Mouse (Mus musculus) testis, postnatal 14 days (tissue): ENCODE measurements around the gene Mpz.
A peak's percentile ranks its signal among the peaks of the same experiment; 100 is the strongest.
"Not testable (repeated sequence)": the region's sequence is repeated elsewhere in the genome, so short reads cannot be mapped to it uniquely, and the experiment has no call there.

Source experiments
- DNase-seq: peaks from one replicate; pipeline ENCODE4 v3.0.0; 2021; ENCODE audit warnings: low spot score

Mpz gene

GRCm38 (mm10) chr1:171129251-171129650 is 21.3 kb upstream of the Mpz start:
- peak; percentile 73 for DNase-seq

DNA sequence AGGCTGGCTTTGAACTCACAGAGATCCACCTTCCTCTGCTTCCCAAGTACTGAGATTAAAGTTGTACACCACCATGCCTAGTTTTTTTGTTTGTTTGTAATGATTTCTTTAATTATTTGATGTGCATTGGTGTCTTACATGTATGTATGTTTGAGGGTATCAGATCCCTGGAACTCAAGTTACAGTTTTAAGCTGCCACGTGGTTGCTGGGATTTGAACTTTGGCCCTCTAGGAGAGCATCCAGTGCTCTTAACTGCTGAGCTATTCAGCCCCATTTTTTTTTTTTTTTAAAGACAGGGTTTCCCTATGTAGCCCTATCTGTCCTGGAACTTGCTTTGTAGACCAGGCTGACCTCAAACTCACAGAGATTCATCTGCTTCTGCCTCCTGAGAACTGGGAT is 19.5 kb upstream of the Mpz start:
- DNase-seq, result no peak

GRCm38 (mm10) chr1:171135600-171135999 is 14.9 kb upstream of the Mpz start:
- no peak for DNase-seq

DNA sequence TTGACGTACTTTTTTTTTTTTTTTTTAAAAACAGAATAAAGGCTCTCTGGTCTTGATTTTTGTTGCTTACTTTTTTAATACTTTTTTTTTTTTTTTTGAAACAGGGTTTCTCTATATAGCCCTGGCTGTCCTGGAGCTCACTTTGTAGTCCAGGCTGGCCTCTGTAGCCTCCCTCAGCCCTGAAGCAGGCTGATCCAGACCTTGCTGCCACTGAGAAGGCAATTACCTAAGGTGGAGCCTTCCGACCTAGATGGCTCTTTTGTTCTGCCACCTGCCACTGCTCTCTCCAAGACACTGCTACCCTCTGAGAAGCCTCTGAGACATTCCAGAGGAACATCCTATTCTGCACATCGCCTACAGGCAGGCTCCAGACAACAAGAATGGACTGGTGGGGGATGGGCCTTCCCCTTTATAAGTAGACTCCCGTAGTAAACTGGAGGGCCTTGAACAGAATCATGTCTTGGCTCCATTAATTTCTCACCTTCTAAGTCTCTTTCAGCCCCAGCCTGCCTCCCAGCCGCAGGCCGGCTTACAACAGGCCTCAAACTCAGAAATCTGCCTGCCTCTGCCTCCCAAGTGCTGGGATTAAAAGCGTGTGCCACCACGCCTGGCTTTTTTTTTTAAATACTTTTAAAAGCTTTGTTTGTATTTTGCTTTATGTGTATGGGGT is 12.9 kb upstream of the Mpz start:
- DNase-seq, result not testable (repeated sequence)

- DNase-seq, result not testable (repeated sequence)
Observed at GRCm38 (mm10) chr1:171142981-171143380, 7.5 kb upstream of the Mpz start.

DNA sequence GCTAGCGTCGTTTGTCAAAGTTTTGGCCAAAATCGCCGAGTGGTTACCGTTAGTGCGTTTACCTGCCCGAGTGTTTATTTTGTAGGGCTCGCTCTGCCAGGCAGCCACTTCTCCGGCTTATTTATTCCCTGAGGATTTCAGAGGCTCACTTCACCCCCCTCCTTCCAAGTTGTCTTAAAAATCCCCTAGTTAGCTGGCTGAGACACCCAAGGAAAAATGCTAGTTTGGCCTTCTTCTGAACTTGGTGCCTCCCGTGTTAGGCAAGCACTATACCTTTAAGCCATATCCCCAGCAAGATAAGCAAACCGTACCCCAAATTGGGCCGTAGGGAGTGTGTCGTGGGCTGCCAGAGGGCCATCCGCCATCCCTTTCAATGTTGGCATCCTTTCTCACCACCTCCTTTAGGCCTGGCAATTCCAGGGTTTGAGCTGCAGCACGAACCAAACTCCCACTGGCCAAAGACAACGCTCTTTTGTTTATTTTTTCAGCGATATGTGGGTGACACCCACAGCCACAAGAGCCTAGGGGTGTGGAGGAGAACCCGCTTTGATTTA is 404 bp downstream of the Mpz start:
- no peak for DNase-seq

DNA sequence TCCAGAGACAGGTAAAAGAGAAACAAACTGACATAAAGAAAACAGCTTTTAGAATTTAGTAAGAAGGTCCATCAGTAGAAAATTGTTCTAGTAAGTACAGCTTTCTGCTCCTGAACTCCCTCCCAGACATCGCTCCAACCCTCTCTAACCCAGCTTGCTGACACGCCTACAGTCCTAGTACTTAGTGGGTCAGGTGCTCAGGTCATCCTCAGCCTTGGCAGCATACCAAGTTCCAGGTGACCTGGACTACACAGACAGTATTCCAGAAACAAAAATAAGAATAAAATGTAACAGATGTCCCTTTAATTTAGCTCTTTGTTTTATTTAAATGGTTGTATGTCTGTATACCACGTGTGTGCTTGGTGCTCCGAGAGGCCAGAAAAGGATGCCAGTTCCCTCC is 1.5 kb downstream of the Mpz start:
- no peak for DNase-seq

GRCm38 (mm10) chr1:171156644-171157043 is 6.1 kb downstream of the Mpz start:
- no peak for DNase-seq

DNA sequence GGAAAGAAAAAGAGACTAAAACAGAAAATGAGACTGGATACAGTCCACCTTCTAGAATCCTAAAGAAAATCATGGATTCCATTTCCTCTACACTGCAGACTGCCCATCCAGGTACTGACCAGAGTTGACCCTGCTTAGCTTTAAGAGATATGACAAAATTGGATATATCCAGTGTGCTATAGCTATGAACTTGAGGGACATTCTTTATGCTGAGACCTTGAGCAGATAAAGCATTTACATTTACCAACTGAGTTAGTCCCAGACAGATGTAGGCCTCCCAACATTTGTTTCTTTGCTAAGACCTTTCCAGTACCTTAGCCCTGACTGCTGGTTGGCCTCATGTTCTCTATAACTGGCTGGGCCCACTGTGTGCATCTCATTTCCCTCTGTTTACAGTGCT is 7.5 kb downstream of the Mpz start:
- no peak for DNase-seq

- no peak for DNase-seq
Observed at GRCm38 (mm10) chr1:171159485-171159975, 9.0 kb downstream of the Mpz start.

DNA sequence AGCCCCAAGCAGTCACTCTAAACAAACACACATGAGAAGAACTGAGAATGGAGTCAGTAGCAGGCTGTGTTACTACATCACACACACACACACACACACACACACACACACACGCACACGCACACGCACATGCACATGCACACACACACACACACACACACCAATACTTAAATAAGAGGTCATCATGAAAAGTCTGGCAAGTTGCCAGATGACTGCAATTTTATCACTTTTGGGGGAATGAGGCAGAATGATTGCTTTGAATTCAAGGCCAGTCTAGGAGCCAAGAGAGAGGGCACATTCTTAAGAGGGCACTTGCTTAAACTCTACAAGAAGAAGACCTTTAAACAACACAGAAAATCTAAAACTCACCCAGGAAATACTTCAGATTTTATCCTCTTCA is 12.0 kb downstream of the Mpz start:
- DNase-seq, result no peak

DNA sequence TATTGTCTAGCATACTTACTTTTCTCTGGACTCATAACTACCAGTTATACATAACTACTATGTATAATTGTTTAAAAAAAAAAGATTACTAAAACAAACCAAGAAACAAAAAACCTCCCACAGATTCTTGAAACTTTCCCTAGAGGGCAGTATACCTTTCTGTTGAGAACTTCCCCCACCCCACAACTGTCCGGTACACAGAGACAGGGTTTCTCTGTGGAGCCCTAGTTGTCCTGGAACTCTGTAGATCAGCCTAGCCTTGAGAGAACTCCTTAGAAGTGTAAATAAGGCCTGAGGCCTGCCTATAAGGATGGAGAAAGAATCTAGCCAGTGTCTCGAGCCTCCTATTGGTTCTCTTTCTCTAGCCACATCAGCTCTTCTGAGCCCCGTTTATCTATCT is 13.7 kb downstream of the Mpz start:
- no peak for DNase-seq

DNA sequence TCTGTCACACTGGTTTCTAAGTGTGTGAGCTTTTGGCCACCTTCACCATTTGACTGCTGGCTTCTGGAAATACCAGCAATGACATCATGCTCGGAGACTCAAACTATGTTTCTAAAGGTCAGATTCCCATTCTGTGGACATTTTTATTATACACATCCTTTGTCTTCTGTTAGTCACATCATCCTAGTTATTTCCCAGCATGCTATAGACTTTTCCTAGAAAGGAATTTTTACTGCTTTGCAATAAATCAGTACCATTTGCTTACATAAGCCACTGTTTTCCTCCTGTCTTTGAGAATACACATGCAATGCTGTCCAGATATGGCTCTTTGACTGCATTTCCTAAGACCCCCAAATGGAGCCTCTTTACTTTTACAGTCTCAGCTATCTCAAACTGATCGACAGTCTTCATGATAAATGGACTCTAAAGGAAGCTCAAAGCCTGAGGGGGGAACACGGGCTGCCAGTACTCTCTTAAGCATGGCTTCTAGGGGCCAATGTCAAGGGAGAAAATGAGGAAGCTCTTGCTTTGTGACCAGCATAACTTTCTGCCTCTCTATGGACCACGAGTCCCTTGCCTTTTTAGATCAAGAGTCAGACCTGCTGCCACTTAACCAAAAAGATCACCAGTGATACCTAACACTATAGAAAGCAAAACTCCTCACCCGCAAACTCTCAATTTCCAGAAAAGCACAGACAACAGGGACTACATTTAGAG is 15.3 kb downstream of the Mpz start:
- no peak for DNase-seq

DNA sequence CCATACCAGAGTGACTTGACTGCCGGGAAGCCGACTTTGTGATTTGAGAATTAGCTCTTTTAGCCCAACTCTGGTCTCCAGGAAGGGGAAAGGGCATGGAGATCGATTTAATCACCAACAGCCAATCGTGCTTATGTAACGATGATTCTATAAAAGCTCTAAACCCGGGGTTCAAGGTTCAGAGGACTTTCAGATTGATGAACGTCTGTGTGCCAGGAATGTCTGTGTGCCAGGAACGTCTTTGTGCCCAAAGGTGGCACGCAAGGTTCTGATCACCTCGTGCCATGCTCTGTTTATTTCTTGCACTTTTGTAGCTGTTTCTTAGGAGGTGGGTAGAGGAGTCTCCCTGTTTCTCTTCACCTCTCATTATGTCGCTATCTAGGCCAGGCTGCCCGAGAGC is 18.4 kb downstream of the Mpz start:
- no peak for DNase-seq

- DNase-seq, result no peak
Observed at GRCm38 (mm10) chr1:171169913-171170312, 19.4 kb downstream of the Mpz start.

DNA sequence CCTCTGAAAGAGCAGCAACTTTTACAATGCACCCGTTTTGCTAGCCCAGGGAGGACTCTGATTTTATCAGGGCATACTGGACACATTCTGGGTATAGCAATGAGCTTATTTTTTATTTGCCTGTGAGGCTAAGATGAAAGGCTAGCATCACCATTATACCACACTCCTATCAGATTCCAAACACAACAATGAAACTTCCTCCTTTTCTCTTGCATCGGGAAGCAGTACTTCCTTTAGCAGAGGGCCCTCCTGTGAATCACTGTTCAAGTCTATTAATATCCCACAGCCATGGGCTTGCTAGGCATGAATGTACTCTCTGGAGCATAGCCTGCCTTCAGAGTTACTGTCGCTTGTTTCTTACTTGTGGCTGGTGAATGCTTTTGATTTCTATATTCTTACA is 20.6 kb downstream of the Mpz start:
- no peak for DNase-seq

DNA sequence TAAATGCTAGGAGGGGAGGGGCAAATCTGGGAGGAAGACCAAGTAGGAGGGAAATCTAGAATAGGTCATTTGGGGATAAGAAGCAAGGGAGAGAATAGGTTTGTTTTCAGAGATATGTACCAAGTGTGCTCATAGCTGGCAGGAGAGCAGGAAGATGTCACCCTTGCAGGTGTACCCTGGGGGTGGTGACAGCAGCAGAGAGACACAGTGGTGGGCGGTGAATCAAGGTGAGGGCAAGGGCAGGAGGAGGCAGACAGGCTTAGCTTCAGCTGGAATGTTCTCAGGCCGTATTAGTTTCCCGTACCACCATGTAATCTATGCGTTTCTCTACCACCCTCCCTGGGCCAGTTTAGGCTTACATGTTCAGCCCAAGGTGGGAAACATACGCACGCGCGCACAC is 22.3 kb downstream of the Mpz start:
- no peak for DNase-seq

- DNase-seq, result no peak
Observed at GRCm38 (mm10) chr1:171179487-171180171, 29.1 kb downstream of the Mpz start.

GRCm38 (mm10) chr1:171183025-171183424 is 32.5 kb downstream of the Mpz start:
- DNase-seq, result no peak

GRCm38 (mm10) chr1:171183620-171184019 is 33.1 kb downstream of the Mpz start:
- DNase-seq, result no peak

DNA sequence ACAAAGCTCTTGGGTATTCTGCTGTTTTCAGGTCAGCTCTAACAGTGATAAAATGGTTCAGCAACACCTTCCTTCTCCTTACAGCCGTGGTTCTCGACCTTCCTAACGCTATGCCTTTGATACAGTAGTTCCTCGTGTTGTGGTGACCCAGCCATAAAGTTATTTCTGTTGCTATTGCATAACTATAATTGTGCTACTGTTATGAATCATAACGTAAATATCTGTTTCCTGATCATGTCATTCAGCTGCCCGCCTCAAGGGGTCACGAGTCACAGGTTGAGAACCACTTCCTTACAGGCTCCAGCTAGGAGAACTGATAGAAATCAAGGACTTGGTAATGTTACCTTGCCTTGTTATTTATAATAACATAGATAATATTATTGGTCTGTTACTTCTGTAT is 33.8 kb downstream of the Mpz start:
- DNase-seq, result no peak

GRCm38 (mm10) chr1:171185655-171186054 is 35.1 kb downstream of the Mpz start:
- DNase-seq, result no peak
